Mouse (Mus musculus): ENCODE results near the gene Man1a.

DNA sequence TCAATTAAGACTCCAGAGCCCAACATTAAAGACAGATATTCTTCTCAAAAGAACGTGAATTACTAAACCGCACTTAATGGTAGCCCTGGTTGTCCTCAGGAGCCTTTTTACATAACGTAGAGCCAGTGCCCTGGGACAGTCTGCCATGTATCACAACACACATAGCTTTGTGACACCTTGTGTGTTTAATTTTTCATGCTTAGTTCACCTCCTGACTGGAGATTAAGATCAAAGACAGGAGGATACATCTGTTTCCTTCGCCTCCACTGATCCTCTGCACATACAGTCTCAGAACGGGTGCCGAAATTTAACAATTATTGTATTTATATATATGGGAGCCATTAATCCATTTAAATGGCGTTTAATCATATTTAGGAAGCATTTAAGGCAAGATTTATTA lies 134.8 kb downstream of the Man1a start:
- TF ChIP-seq CTCF (IDR thresholded peaks at IDR 0.05; ENCODE audit: control insufficient read depth, insufficient read depth, insufficient read length) (no peak), MYOG (IDR thresholded peaks at IDR 0.05; ENCODE audit: control insufficient read depth, extremely low read depth, insufficient read length) (no peak)
